Mouse (Mus musculus) heart, postnatal 0 days (tissue): Measurements from ENCODE around the gene Rabgef1. TPM values are rescaled to one million over a fixed set of nuclear protein-coding genes. Genes with fewer than 3 reads are reported as not detected.

Experiments used
- ATAC-seq: fragments of 200-750 bp; cut with Nextera tagmentation; 2 replicates; pipeline ENCODE4 v1.8.0; 2017; ENCODE audit warnings: low read depth, moderate number of reproducible peaks, moderate library complexity; ENCODE audit not compliant: insufficient read depth
- DNase-seq: peaks from one replicate; pipeline ENCODE4 v3.0.0-alpha.2; 2016; ENCODE audit warnings: low spot score
- H3K27ac ChIP-seq: fragments of 300-500 bp; sonication (generic); 2 replicates; pipeline ENCODE4 v1.5.1; 2014; ENCODE audit warnings: low read depth, mild to moderate bottlenecking
- H3K27me3 ChIP-seq: fragments of 300-500 bp; sonication (generic); 2 replicates; pipeline ENCODE4 v1.6.1; 2014; ENCODE audit warnings: low read length, mixed read lengths; ENCODE audit not compliant: control insufficient read depth, insufficient read depth
- H3K36me3 ChIP-seq: fragments of 300-500 bp; sonication (generic); replicated peaks from 2 replicates; pipeline ENCODE4 v1.6.1; 2014; ENCODE audit warnings: low read length, mixed read lengths; ENCODE audit not compliant: control insufficient read depth, insufficient read depth
- H3K4me1 ChIP-seq: fragments of 300-500 bp; sonication (generic); 2 replicates; pipeline ENCODE4 v1.6.1; 2014; ENCODE audit warnings: antibody characterized with exemption; ENCODE audit not compliant: control insufficient read depth, insufficient read depth
- H3K4me2 ChIP-seq: fragments of 300-500 bp; sonication (generic); 2 replicates; pipeline ENCODE4 v1.6.1; 2014; ENCODE audit warnings: low read depth, mild to moderate bottlenecking, low read length, moderate library complexity
- H3K4me3 ChIP-seq: fragments of 300-500 bp; sonication (generic); 2 replicates; pipeline ENCODE4 v1.5.1; 2014; ENCODE audit warnings: low read depth, low read length
- H3K9ac ChIP-seq: fragments of 300-500 bp; sonication (generic); replicated peaks from 2 replicates; pipeline ENCODE4 v1.6.1; 2014; ENCODE audit warnings: low read depth, low read length, mixed read lengths
- H3K9me3 ChIP-seq: fragments of 300-500 bp; sonication (generic); replicated peaks from 2 replicates; pipeline ENCODE4 v1.6.1; 2016; ENCODE audit warnings: low read length; ENCODE audit not compliant: control insufficient read depth
- CTCF ChIP-seq: IDR thresholded peaks from 2 replicates; pipeline ENCODE4 v1.5.1; 2016; ENCODE audit warnings: antibody characterized with exemption, control low read depth, low read depth
- EP300 ChIP-seq: IDR thresholded peaks from 2 replicates; pipeline ENCODE4 v1.6.1; 2016; ENCODE audit warnings: antibody characterized with exemption, low read depth
- WGBS: fragments of 180-500 bp; shearing (Covaris S2); extraction: QIAGEN DNeasy Blood & Tissue Kit; methylation state at CpG from one replicate; pipeline ENCODE4 v1.1.7; 2014; 5-methylcytosine and 5-hydroxymethylcytosine counted together
- polyA plus RNA-seq: library from polyadenylated mRNA; unstranded; fragments of >200 nt; fragmentation: Nextera tagmentation; extraction: Ambion mirVana; gene quantifications from 2 replicates; pipeline ENCODE4 v1.2.1, GENCODE M21; 2015
- total RNA-seq: library from RNA; depleted of rRNA; stranded (reverse); fragments of >200 nt; gene quantifications from 2 replicates; pipeline ENCODE4 v1.2.3, GENCODE M21; 2014; ENCODE audit warnings: low replicate concordance

Gene Rabgef1
- total and polyA plus RNA-seq, 2 experiments from 2014 or later = 16.7 to 17.5 TPM

DNA sequence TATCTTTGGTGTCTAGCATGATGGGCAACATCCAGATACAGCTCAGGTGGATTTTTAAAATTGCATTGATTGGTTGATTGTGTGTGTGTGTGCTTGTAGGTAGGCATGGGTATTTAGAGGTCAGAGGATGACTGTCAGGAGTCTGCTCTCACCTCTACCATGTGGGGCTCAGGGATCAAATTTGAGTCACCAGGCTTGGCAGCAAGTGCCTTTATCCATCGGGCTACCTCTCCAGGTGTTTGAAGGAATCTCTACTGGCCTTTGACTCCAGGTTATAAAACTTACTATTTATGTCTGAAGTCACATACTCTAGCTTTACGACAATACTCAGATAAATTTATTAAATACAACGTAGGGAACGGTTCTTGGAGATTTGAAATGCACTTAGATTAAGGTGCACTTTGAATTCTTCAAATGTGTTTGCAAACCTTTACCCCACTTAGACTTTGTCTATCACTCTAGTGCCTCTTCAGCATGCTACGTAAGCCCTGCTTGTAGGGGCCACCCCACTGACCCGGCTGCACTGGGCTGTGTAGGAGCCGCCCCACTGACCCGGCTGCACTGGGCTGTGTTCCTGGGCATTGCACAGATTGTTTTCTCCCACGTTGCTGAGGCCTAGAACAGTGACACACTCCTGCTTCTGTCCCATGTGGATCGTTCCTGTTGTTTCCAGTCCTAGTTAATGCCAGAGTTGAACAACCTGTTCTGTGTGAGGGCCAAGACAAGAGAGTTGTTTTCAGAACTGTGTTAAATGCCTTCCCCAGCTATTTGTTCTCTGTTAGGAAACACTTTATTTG lies 28.8 kb downstream of the Rabgef1 start:
- H3K36me3 ChIP-seq = peaks cover 49% of the 10 kb centered on the region
- ATAC-seq (no peak), DNase-seq (no peak)
- H3K4me3 ChIP-seq = no peak overlapping the region
- peaks cover 7% of the 10 kb centered on the region; the same call in 1 of the 2 replicates for H3K4me1 ChIP-seq
- TF ChIP-seq EP300 (no peak), CTCF (no peak)
- WGBS = 75% methylated on average over 10 of the region's 10 CpGs
- H3K9me3 ChIP-seq = no peaks in the 10 kb centered on the region
- no peaks in the 10 kb centered on the region for H3K27me3 ChIP-seq
- no peak overlapping the region for H3K4me2 ChIP-seq
- no peak overlapping the region for H3K27ac ChIP-seq
- no peak overlapping the region for H3K9ac ChIP-seq

DNA sequence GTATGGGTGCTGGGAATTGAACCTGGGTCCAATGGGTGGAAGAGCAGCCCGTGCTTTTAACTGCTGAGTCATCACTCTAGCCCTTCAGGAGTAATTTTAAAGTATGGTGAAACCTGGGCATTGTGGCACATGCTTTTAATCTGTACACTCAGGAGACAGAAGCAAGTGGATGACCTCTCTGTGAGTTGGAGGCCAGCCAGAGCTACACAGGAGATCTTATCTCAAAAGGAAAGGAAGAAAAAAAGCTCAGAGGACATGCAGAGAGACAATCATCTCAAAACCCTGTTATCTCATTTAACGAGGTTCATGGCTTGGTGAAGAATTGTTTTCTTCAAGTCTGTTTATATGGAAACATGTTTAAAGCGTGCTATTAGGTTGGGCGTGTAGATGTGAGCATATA lies 32.4 kb downstream of the Rabgef1 start:
- no peak for TF ChIP-seq EP300
- TF ChIP-seq CTCF = no peak
- Histone ChIP-seq H3K9me3 (no peaks in the 10 kb centered on the region), H3K4me1 (no peaks in the 10 kb centered on the region), H3K36me3 (peaks cover 48% of the 10 kb centered on the region), H3K4me3 (no peak overlapping the region), H3K4me2 (no peak overlapping the region), H3K9ac (no peak overlapping the region), H3K27ac (no peak overlapping the region), H3K27me3 (no peaks in the 10 kb centered on the region)
- ATAC-seq = no peak
- DNase-seq = no peak
- WGBS = 68% methylated on average over 4 of the region's 4 CpGs

DNA sequence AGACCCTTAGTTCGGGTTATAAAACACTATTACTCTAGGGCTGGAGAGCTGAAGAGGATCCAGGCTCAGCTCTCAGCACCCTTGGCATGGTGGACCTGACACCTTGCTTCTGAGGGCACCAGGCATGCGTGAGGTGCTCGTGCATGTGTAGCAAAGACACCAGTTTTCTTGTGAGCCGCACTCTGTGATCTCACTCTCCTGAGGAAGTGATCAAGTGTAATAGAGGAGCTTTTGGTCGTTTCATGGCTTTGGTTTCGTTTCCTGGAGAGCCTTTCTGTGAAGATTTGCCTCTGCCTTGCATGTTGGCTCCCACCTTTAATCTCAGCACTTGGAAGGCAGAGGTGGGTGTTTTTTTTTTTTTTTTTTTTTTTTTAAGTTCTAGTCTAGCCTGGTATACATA lies 33.0 kb downstream of the Rabgef1 start:
- Histone ChIP-seq H3K4me1 (no peaks in the 10 kb centered on the region), H3K4me2 (no peak overlapping the region), H3K4me3 (no peak overlapping the region), H3K27ac (no peak overlapping the region), H3K36me3 (peaks cover 51% of the 10 kb centered on the region), H3K27me3 (no peaks in the 10 kb centered on the region), H3K9ac (no peak overlapping the region), H3K9me3 (no peaks in the 10 kb centered on the region)
- no peak for ATAC-seq
- DNase-seq = no peak
- 81% methylated on average over 6 of the region's 6 CpGs for WGBS
- TF ChIP-seq CTCF = no peak

DNA sequence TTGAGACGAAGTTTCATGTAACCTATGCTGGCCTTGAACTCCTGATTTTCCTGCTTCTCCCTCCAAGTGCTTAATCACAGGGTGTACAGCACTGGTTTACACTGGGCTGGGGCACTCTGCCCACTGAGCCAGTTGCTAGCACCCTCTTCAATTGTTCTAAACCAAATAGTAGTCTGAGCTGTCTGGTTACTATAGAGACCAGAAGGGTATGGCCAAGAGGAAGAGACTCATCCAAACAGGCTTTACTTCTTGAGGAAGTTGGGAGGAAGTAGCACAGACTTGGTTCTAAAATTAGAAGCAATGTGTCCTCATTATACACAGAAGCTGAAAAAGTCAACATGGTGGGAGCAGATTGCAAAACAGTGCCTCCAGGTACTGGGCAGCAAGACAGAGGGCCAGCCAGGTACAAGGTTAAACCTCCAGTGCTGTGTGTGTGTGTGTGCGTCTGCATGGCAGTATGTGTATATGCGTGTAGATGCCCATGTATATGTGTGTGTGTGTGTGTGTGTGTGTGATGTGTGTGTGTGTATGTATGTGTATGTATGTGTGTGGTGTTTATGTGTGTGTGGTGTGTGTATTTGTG lies 33.9 kb downstream of the Rabgef1 start:
- WGBS = 89% methylated on average over 3 of the region's 3 CpGs
- Histone ChIP-seq H3K4me1 (no peaks in the 10 kb centered on the region), H3K9me3 (no peaks in the 10 kb centered on the region), H3K36me3 (peaks cover 53% of the 10 kb centered on the region), H3K4me3 (no peak overlapping the region), H3K4me2 (no peak overlapping the region), H3K27ac (no peak overlapping the region), H3K27me3 (no peaks in the 10 kb centered on the region), H3K9ac (no peak overlapping the region)
- TF ChIP-seq CTCF (no peak), EP300 (no peak)
- DNase-seq = no peak
- no peak for ATAC-seq

DNA sequence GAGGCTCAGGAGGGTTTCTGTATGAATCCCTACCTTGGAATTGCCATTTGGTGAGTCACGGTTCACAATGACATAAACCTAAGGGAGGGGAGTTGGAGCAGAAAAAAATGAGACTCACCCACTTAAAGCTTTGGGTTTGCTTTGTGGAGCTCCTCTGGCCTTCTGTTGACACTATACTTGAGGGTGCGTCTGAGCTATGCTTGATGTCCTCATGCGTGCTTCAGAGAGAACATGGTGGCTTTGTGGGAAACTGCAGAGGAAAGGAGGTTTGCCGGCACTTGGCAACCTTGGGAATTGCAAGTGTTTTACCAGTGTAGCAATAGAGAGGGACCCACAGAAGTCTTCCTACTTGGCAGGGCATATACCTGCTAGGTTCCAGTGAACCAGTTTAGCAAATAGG lies 35.7 kb downstream of the Rabgef1 start:
- no peak overlapping the region for H3K4me3 ChIP-seq
- 90% methylated on average over 4 of the region's 4 CpGs for WGBS
- no peak overlapping the region for H3K9ac ChIP-seq
- H3K9me3 ChIP-seq = no peaks in the 10 kb centered on the region
- no peak overlapping the region for H3K4me2 ChIP-seq
- DNase-seq = no peak
- no peaks in the 10 kb centered on the region for H3K4me1 ChIP-seq
- H3K27ac ChIP-seq = no peak overlapping the region
- H3K27me3 ChIP-seq = no peaks in the 10 kb centered on the region
- ATAC-seq = no peak
- TF ChIP-seq EP300 = no peak
- no peak for TF ChIP-seq CTCF
- peaks cover 57% of the 10 kb centered on the region for H3K36me3 ChIP-seq
